ENCODE assay signal across 18 mouse cellular contexts in the genomic region with DNA sequence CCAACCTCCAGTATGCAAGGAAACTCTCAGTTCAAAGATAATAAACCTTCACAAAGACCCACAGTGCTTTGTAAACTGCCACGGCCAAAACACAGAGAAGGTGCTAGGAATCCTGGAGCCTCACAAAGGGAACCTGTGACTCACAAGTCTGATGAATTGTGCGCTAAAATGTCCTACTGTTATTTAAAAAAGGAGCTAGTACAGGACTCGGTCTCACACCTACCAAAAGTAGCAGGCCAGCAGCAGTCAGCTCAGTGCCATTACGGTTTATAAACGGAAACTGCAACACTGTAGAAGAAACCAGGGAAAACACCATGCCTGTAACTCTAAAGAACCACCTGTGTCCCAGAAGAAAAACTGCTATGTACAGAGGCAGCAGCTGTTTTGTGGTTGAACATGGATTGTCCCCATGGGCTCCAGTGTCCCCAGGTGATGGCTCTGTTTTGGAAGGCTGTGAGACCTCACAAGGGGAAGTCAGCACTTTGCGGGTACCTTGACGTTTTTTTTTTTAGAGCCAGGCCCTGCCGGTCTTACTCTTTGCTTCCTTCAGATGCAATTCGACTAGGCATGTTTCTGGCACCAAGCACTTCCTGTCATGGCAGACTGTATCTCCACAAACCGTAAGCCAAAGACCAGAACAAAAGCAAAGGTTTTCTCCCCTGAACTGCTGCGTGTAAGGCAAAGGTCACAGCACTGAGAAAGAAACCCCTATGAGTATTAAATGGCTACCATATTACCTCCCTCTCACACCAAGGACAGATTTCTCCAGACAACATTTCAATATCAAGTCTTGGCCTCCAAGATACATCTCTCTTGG. TPM values are rescaled to one million over a fixed set of nuclear protein-coding genes. Genes with fewer than 3 reads are reported as not detected.
DNase-seq lines count a peak whose midpoint lies in the region; ATAC-seq and TF ChIP-seq lines count a peak whose summit lies in the region.
"Had no signal": no experiment of that assay in that cellular context is flagged by ENCODE, and none has a peak within 500 bp of the region (broad histone marks: within the 10 kb centered on the region; RNA-seq: fewer than 3 reads in every experiment).

No protein-coding gene starts in this region.

- no peak for ATAC-seq in kidney, postnatal 0 days (replicated peaks; ENCODE audit: low FRiP score, low read depth)
- ATAC-seq: Patski had no signal

- WGBS in kidney, postnatal 0 days = 69% methylated on average over 11 of the region's 11 CpGs
- 72% methylated on average over 11 of the region's 11 CpGs for WGBS in lung, adult 2 months

- no peaks in the 10 kb centered on the region for H3K9me3 ChIP-seq in kidney, postnatal 0 days (replicated peaks; ENCODE audit: low read length)
- H3K9me3 ChIP-seq: heart, embryonic 15.5 days; hindbrain, embryonic 10.5 days had no signal

- peaks cover 19% of the 10 kb centered on the region for H3K4me1 ChIP-seq in kidney, postnatal 0 days (replicated peaks; ENCODE audit: insufficient read depth, low read length)
- H3K4me1 ChIP-seq in brown adipose tissue, adult 24 weeks (ENCODE audit: control insufficient read depth, insufficient read depth, insufficient read length, low read length) = peaks cover 22% of the 10 kb centered on the region
- no peaks in the 10 kb centered on the region; the same call in 1 of the 2 replicates for H3K4me1 ChIP-seq in lung, adult 2 months (ENCODE audit: control insufficient read depth, insufficient read depth, low read length)

- H3K27me3 ChIP-seq in kidney, postnatal 0 days (ENCODE audit: insufficient read depth, low read length) = no peaks in the 10 kb centered on the region
- H3K27me3 ChIP-seq: heart, embryonic 15.5 days; Patski had no signal

- H3K4me3 ChIP-seq in kidney, postnatal 0 days (replicated peaks; ENCODE audit: low read depth, low read length) = no peak overlapping the region
- H3K4me3 ChIP-seq in brown adipose tissue, adult 24 weeks (ENCODE audit: insufficient read depth, low read depth, low read length) = no peak overlapping the region
- H3K4me3 ChIP-seq in lung, adult 2 months (replicated peaks; ENCODE audit: extremely low read depth, low read depth, low read length) = no peak overlapping the region
- H3K4me3 ChIP-seq: heart, embryonic 15.5 days; hindbrain, embryonic 10.5 days had no signal

- no peak overlapping the region for H3K4me2 ChIP-seq in kidney, postnatal 0 days (ENCODE audit: low read length)
- H3K4me2 ChIP-seq: heart, embryonic 15.5 days had no signal

- TF ChIP-seq CTCF in kidney, postnatal 0 days (IDR thresholded peaks at IDR 0.05; ENCODE audit: low read depth) = no peak
- TF ChIP-seq CTCF in lung, adult 2 months (IDR thresholded peaks at IDR 0.05; ENCODE audit: insufficient read depth, low read length) = no peak

- peak overlapping the region; percentile 20; the same call in 1 of the 2 replicates for H3K27ac ChIP-seq in kidney, postnatal 0 days
- H3K27ac ChIP-seq in brown adipose tissue, adult 24 weeks (replicated peaks; ENCODE audit: low read depth, low read length) = peak overlapping the region; percentile 21; the same call in 1 of the 2 replicates
- H3K27ac ChIP-seq: heart, embryonic 15.5 days; hindbrain, embryonic 10.5 days; macrophage had no signal

- H3K36me3 ChIP-seq in kidney, postnatal 0 days (ENCODE audit: insufficient read depth, low read length) = no peaks in the 10 kb centered on the region
- H3K36me3 ChIP-seq: heart, embryonic 15.5 days; hindbrain, embryonic 10.5 days had no signal

- H3K9ac ChIP-seq in kidney, postnatal 0 days (ENCODE audit: low read depth, low read length) = no peak overlapping the region
- H3K9ac ChIP-seq: heart, embryonic 15.5 days had no signal

- intact Hi-C loops in left cerebral cortex, postnatal 14 days (cut with DNase I) = no loop called here

- TF ChIP-seq POLR2A in lung, adult 2 months (IDR thresholded peaks at IDR 0.05; ENCODE audit: borderline replicate concordance, extremely low read depth, low read depth, low read length) = no peak

- DNase-seq in kidney, postnatal 0 days (ENCODE audit: low spot score) = no peak
- no peak for DNase-seq in kidney, postnatal 10 days
- DNase-seq in thymus, postnatal 14 days = peak; percentile 9
- DNase-seq in thymus, postnatal 10 days (ENCODE audit: low spot score in 2 of 2) = no peak
- DNase-seq in lung, adult 2 months = no peak
- no peak for DNase-seq in left cerebral cortex, postnatal 14 days (ENCODE audit: low spot score in 2 of 2)
- DNase-seq: cerebellum, adult 18-20 months; kidney, postnatal 4 days; lung, adult 18-20 months had no signal

RNA-seq across cellular contexts. Expression of gene Rffl, which starts 35.2 kb away (rescaled TPM):
- polyA plus RNA-seq in kidney, postnatal 0 days (2015; fragmentation: Nextera tagmentation; extraction: Ambion mirVana) = 21.7 and 23.3 TPM in 2 replicates
- polyA plus RNA-seq in brown adipose tissue, adult 24 weeks (2012; ENCODE audit: insufficient read depth, insufficient read length, missing spikeins) = 4.3 and 6.3 TPM in 2 replicates
- polyA plus RNA-seq in lung, adult 2 months (2012; rRNA removed) = 9.5 and 10.4 TPM in 2 replicates
- total RNA-seq in left cerebral cortex, postnatal 14 days (2021) = 1 to 10 TPM; 5.1 to 6.4 TPM

RNA-seq across cellular contexts. Expression of gene Rad51d, which starts 54.6 kb away (rescaled TPM):
- 10.6 and 11.7 TPM in 2 replicates for polyA plus RNA-seq in kidney, postnatal 0 days (2015; fragmentation: Nextera tagmentation; extraction: Ambion mirVana)
- 13.4 and 21.8 TPM in 2 replicates for polyA plus RNA-seq in brown adipose tissue, adult 24 weeks (2012; ENCODE audit: insufficient read depth, insufficient read length, missing spikeins)
- polyA plus RNA-seq in lung, adult 2 months (2012; rRNA removed) = 9.3 and 11.7 TPM in 2 replicates
- 10 to 100 TPM; 11.9 to 14.5 TPM for total RNA-seq in left cerebral cortex, postnatal 14 days (2021)

RNA-seq across cellular contexts. Expression of gene Lig3, which starts 54.9 kb away (rescaled TPM):
- 23.0 and 23.9 TPM in 2 replicates for polyA plus RNA-seq in kidney, postnatal 0 days (2015; fragmentation: Nextera tagmentation; extraction: Ambion mirVana)
- 3.7 and 5.2 TPM in 2 replicates for polyA plus RNA-seq in brown adipose tissue, adult 24 weeks (2012; ENCODE audit: insufficient read depth, insufficient read length, missing spikeins)
- polyA plus RNA-seq in lung, adult 2 months (2012; rRNA removed) = 6.9 and 10.4 TPM in 2 replicates
- 10 to 100 TPM; 27.3 to 30.2 TPM for total RNA-seq in left cerebral cortex, postnatal 14 days (2021)

RNA-seq across cellular contexts. Expression of gene Fndc8, which starts 56.1 kb away (rescaled TPM):
- 0.55 and 0.60 TPM in 2 replicates for polyA plus RNA-seq in kidney, postnatal 0 days (2015; fragmentation: Nextera tagmentation; extraction: Ambion mirVana)
- polyA plus RNA-seq in brown adipose tissue, adult 24 weeks (2012; ENCODE audit: insufficient read depth, insufficient read length, missing spikeins) = 0.79 TPM in 1 of 2 replicates, not detected in the other
- 0.08 and 0.11 TPM in 2 replicates for polyA plus RNA-seq in lung, adult 2 months (2012; rRNA removed)
- not detected for total RNA-seq in left cerebral cortex, postnatal 14 days (2021)
- total RNA-seq: granulocyte monocyte progenitor cell, adult 5-6 weeks; layer of hippocampus, postnatal 14 days; left cerebral cortex, postnatal 25 days had no signal
- polyA plus RNA-seq: brain, embryonic 14.5 days; macrophage had no signal
